Mouse (Mus musculus): ENCODE measurements at regions not wholly inside any gene's neighbourhood (a gene's known extent, or its start where the extent isn't known, plus 50 kb on each side); places are given as distances from the start of the nearest gene placed in this dataset.
A peak's percentile ranks its signal among the peaks of the same experiment; 100 is the strongest.

GRCm38 (mm10) chr1:137926326-137926725 lies 249.2 kb downstream of the Ptprc start:
- no peak for DNase-seq

- no peak for DNase-seq
Observed at GRCm38 (mm10) chr1:137924156-137924555, 251.4 kb downstream of the Ptprc start.

GRCm38 (mm10) chr1:137923705-137924104 lies 251.8 kb downstream of the Ptprc start:
- DNase-seq, result no peak

- no peak for DNase-seq
Observed at GRCm38 (mm10) chr1:137922769-137923168, 252.7 kb downstream of the Ptprc start.

GRCm38 (mm10) chr1:137921592-137921991 lies 253.9 kb downstream of the Ptprc start:
- no peak for DNase-seq

GRCm38 (mm10) chr1:137919739-137920563 lies 255.6 kb downstream of the Ptprc start:
- no peak for DNase-seq

- DNase-seq, result no peak
Observed at GRCm38 (mm10) chr1:137917449-137917848, 258.1 kb downstream of the Ptprc start.

GRCm38 (mm10) chr1:137906883-137907282 lies 268.6 kb downstream of the Ptprc start:
- no peak for DNase-seq

GRCm38 (mm10) chr1:137906477-137906876 lies 269.0 kb downstream of the Ptprc start:
- no peak for DNase-seq

- no peak for DNase-seq
Observed at GRCm38 (mm10) chr1:137905566-137905965, 269.9 kb downstream of the Ptprc start.

GRCm38 (mm10) chr1:137903351-137903750 lies 272.2 kb downstream of the Ptprc start:
- no peak for DNase-seq

- no peak for DNase-seq
Observed at GRCm38 (mm10) chr1:137902859-137903258, 272.6 kb downstream of the Ptprc start.

- DNase-seq, result no peak
Observed at GRCm38 (mm10) chr1:137901996-137902395, 273.5 kb downstream of the Ptprc start.

GRCm38 (mm10) chr1:137901211-137901610 lies 274.3 kb downstream of the Ptprc start:
- no peak for DNase-seq

GRCm38 (mm10) chr1:137900621-137901071 lies 274.9 kb downstream of the Ptprc start:
- no peak for DNase-seq

- peak; percentile 50 for DNase-seq
Observed at GRCm38 (mm10) chr1:137899916-137900601, 275.4 kb downstream of the Ptprc start.

- no peak for DNase-seq
Observed at GRCm38 (mm10) chr1:137899305-137899704, 276.2 kb downstream of the Ptprc start.

GRCm38 (mm10) chr1:137898891-137899290 lies 276.6 kb downstream of the Ptprc start:
- peak; percentile 4 for DNase-seq

GRCm38 (mm10) chr1:137898397-137898796 lies 277.1 kb downstream of the Ptprc start:
- peak; percentile 83 for DNase-seq

GRCm38 (mm10) chr1:137881656-137882055 lies 293.9 kb downstream of the Ptprc start:
- no peak for DNase-seq

- no peak for DNase-seq
Observed at GRCm38 (mm10) chr1:137874361-137874760, 301.1 kb downstream of the Ptprc start.

- DNase-seq, result no peak
Observed at GRCm38 (mm10) chr1:137873628-137874027, 301.9 kb downstream of the Ptprc start.

GRCm38 (mm10) chr1:137865030-137865429 lies 310.5 kb downstream of the Ptprc start:
- DNase-seq, result no peak

GRCm38 (mm10) chr1:137863506-137863905 lies 312.0 kb downstream of the Ptprc start:
- no peak for DNase-seq

Data from lung, postnatal 14 days (tissue).